Mouse (Mus musculus): ENCODE results near the gene Kit. TPM values are rescaled to one million over a fixed set of nuclear protein-coding genes. Genes with fewer than 3 reads are reported as not detected.
A peak's percentile ranks its signal among the peaks of the same experiment; 100 is the strongest.

Kit gene
- polyA plus RNA-seq, 1 experiment = 1.5 TPM

DNA sequence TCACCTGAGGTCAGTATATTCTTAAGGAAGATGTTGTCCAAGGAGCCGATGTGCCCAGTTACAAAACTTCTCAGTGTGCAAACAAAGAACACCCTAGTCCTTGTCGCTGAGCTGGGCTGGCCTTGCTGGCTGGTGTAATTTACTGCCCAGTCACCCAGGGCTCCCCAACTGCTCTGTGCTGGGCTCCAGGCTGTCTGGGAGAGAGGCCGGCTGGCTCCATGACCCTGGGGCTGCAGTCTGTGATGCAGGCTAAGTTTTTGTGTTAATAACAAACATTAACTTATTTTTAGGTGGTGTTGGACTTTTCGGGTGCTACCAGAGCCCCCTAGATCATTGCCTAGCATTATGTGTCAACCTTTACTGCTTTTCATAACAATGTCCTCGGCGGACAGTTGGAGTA is 15.4 kb upstream of the Kit start:
- H3K36me3 ChIP-seq (replicated peaks; ENCODE audit: low read length) = no peaks in the 10 kb centered on the region
- TF ChIP-seq GATA1 (IDR thresholded peaks at IDR 0.05; ENCODE audit: borderline replicate concordance, low read length) = no peak
- no peak for TF ChIP-seq FLI1 (IDR thresholded peaks at IDR 0.05; ENCODE audit: low read length)
- peaks cover 7% of the 10 kb centered on the region for H3K27me3 ChIP-seq (replicated peaks)
- no peak overlapping the region for H3K4me3 ChIP-seq (replicated peaks)
- no peaks in the 10 kb centered on the region; the same call in 1 of the 2 replicates for H3K4me1 ChIP-seq
- H3K9me3 ChIP-seq = no peaks in the 10 kb centered on the region

DNA sequence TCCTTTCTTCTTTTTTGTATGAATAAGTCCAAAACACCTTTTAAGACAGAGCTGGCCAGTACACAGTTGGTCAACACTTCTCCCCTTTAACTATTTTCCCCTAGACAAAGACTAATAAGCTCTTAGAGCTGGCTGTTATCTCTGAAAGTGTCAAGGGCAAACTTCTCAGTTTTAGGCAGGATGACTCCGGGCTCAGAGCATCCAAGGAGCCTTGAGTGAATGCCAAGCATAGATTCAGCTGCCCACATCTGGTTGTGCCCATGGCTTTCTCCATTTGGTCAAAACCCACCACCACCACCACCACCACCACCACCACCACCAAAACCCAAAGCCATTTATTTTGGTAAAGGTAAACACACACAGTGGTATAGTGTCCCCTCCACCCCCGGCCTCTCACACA is 13.5 kb upstream of the Kit start:
- H3K9me3 ChIP-seq = no peaks in the 10 kb centered on the region
- H3K4me1 ChIP-seq = no peaks in the 10 kb centered on the region; the same call in 1 of the 2 replicates
- H3K27me3 ChIP-seq (replicated peaks) = peaks cover 5% of the 10 kb centered on the region
- TF ChIP-seq GATA1 (IDR thresholded peaks at IDR 0.05; ENCODE audit: borderline replicate concordance, low read length) (no peak), FLI1 (IDR thresholded peaks at IDR 0.05; ENCODE audit: low read length) (no peak)
- no peaks in the 10 kb centered on the region for H3K36me3 ChIP-seq (replicated peaks; ENCODE audit: low read length)
- H3K4me3 ChIP-seq (replicated peaks) = no peak overlapping the region

DNA sequence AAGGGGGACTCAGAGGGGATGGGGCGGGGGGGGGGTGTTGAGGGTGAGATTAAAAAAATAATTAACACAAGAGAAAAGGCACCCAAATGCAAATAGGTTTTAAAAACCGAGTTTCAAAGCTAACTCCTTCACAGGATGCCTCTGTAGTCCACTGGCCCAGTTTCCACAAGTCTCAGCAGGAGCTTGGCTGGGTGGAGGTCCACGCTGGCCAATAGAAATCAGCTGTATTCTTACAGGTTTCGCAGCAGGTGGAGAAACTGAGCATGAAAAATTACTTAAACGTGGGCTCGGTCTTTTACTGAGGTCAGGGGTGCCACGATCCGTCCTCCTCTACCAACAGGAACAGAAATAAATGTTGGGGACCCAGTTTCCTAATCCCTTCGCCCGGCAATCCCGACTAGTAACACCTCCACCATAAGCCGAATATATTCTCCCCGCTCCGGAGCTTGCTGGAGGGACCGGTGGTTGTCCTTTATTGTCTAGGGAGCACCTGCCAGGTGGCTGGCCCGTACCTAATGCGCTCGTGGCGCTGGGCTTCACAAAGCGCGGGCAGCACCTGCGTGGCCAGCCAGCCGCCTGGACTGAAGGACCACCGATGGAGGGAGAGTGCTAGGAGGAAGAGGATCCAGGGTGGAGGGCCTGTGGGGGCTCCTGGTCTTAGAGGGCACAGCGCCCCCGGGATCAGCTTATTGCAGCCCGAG is 415 bp upstream of the Kit start:
- Histone ChIP-seq H3K36me3 (replicated peaks; ENCODE audit: low read length) (no peaks in the 10 kb centered on the region), H3K27me3 (replicated peaks) (peaks cover 72% of the 10 kb centered on the region), H3K9me3 (no peaks in the 10 kb centered on the region), H3K4me3 (replicated peaks) (peak overlapping the region; percentile 93), H3K4me1 (peaks cover 52% of the 10 kb centered on the region)
- TF ChIP-seq GATA1 (IDR thresholded peaks at IDR 0.05; ENCODE audit: borderline replicate concordance, low read length) = no peak
- no peak for TF ChIP-seq FLI1 (IDR thresholded peaks at IDR 0.05; ENCODE audit: low read length)

DNA sequence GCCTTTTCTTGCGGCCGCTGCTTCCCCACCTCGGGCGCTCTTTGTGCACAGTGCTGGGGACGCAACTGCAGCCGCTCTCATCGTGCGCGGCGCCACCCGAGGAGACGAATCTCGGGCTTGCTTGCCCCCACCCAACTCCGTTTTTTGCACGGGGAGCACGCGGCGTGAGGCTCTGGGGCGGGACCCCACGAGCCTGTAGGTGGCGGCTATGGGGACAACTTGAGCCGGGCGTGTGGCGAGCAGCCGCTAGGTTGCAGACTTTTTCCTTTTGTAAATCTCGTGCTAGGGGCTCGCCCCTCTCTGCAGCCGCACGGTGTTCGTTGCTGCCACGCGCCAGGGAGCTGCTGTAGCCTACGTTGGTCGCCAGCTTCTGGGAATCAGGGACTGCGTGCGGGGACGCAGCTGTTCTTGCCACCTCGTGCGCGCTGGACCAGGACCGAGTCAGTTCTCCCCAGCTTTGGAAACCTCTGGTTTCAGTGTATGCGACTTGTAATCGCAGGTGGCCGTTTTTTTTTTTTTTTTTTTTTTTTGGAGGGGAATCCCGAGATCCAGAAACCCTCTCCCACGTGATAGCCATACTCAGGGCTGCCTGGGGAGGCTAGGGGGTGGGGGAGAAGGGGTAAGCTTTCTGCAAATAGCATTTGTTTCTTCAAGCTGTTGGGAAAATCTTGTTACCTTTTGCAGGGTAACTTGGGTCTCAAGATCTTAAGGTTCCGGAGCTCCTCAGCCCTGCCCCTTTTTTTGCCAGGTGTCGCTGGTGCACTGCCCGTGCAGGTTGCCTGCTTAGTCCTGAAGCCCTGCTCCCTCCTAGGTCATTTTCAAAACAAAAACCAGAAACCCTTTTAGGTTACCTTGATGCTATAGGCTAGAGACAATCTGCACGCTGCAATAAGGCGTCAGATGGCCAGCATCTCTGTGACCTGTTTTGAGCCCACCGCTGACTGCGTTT is 1.1 kb downstream of the Kit start:
- Histone ChIP-seq H3K9me3 (no peaks in the 10 kb centered on the region), H3K36me3 (replicated peaks; ENCODE audit: low read length) (no peaks in the 10 kb centered on the region), H3K4me1 (peaks cover 64% of the 10 kb centered on the region), H3K27me3 (replicated peaks) (peaks cover 85% of the 10 kb centered on the region), H3K4me3 (replicated peaks) (peak overlapping the region; percentile 93)
- TF ChIP-seq GATA1 (IDR thresholded peaks at IDR 0.05; ENCODE audit: borderline replicate concordance, low read length) (no peak), FLI1 (IDR thresholded peaks at IDR 0.05; ENCODE audit: low read length) (no peak)

DNA sequence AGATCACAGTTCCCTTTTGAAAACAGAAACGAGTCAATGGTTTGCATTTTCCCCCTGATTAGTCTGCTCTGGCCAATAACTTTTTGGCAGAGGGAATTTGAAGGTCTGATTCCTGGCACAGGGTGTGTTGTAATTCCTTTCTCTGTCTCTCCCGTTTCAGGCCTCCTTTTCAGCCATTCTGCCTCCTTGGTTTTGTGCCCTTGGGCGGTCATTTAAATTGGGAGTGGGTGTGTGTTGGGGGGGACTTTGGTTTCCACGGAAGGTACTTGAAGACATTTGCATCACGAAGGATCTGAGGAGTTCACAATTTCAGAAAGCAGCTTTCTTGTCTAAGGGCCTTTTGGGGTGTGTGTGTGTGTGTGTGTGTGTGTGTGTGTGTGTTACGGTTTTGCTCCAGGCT is 2.0 kb downstream of the Kit start:
- Histone ChIP-seq H3K9me3 (no peaks in the 10 kb centered on the region), H3K4me3 (replicated peaks) (peak overlapping the region; percentile 28), H3K4me1 (peaks cover 73% of the 10 kb centered on the region), H3K27me3 (replicated peaks) (peaks cover 81% of the 10 kb centered on the region), H3K36me3 (replicated peaks; ENCODE audit: low read length) (no peaks in the 10 kb centered on the region)
- TF ChIP-seq FLI1 (IDR thresholded peaks at IDR 0.05; ENCODE audit: low read length) (no peak), GATA1 (IDR thresholded peaks at IDR 0.05; ENCODE audit: borderline replicate concordance, low read length) (no peak)

DNA sequence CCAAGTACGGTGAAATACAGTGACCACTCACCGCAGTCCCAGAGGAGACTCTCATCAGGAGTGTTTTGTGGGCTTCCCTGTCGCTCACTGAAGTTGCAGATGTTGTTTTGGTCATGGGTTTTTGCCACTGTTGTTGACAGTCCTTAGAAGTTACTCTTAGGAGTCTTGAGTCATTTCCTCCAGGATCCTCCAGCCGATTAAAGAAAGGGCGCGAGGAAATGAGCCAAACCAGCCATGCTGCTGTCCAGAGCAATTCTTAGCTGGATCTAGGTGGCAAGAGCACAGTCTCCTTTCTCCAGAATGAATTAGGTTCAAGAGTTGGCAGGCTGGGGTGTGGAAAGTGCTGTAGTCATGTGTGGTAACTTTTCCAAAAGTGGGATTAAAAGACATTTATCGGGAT is 3.4 kb downstream of the Kit start:
- H3K9me3 ChIP-seq = no peaks in the 10 kb centered on the region
- H3K4me3 ChIP-seq (replicated peaks) = peak overlapping the region; percentile 65
- H3K36me3 ChIP-seq (replicated peaks; ENCODE audit: low read length) = no peaks in the 10 kb centered on the region
- H3K4me1 ChIP-seq = peaks cover 83% of the 10 kb centered on the region
- TF ChIP-seq FLI1 (IDR thresholded peaks at IDR 0.05; ENCODE audit: low read length) = no peak
- TF ChIP-seq GATA1 (IDR thresholded peaks at IDR 0.05; ENCODE audit: borderline replicate concordance, low read length) = no peak
- H3K27me3 ChIP-seq (replicated peaks) = peaks cover 77% of the 10 kb centered on the region

DNA sequence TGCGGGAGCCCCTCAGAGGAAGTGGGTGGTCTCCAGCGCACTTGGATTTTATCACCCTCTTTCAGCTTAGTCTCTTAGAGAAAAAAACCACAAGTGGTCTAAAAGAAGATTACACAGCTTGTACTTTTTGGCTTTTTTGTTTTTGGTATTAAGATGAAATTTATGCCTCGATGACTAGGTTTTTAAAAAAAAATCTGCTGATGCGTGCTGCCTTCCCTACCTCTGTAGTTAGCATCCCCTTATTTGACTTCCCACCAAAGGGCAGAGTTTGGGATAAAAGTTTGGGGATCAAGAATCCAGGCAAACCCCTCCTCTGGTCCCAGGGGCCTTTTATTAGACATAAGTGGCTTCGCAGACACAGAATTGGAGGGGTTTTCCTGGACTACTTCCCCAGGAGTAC is 4.5 kb downstream of the Kit start:
- Histone ChIP-seq H3K27me3 (replicated peaks) (peaks cover 68% of the 10 kb centered on the region), H3K36me3 (replicated peaks; ENCODE audit: low read length) (no peaks in the 10 kb centered on the region), H3K9me3 (no peaks in the 10 kb centered on the region), H3K4me3 (replicated peaks) (no peak overlapping the region), H3K4me1 (peaks cover 81% of the 10 kb centered on the region)
- no peak for TF ChIP-seq FLI1 (IDR thresholded peaks at IDR 0.05; ENCODE audit: low read length)
- TF ChIP-seq GATA1 (IDR thresholded peaks at IDR 0.05; ENCODE audit: borderline replicate concordance, low read length) = no peak

DNA sequence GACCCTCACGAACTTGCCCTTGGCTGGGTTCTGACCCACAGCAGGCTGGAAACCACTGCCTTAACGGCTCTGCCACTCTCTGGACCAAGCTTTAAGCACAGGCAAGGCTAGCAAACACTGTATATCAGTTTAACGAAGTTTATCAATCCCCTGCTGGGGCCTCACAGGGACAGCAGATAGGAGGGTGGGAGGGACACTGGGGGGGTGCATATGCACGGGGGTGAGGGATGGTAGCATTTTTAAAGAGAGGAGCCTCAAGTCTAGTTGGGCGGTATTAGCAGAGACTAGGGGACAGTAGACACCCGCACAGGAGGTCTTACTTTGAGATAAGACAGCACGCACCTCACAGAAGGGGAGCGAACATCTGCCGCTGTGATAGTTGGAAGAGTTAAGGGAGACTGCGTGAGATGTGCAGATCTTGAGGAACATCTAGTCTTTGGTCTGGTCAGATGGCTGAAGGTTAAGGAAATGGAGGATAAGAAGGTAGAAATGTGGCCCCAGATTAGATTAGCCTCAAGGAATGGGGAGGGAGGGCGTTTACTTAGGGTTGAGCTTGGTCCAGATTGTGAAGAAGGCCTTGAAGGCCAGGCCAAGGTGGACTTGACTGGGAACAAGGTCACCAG is 5.0 kb downstream of the Kit start:
- TF ChIP-seq GATA1 (IDR thresholded peaks at IDR 0.05; ENCODE audit: borderline replicate concordance, low read length) = no peak
- no peak for TF ChIP-seq FLI1 (IDR thresholded peaks at IDR 0.05; ENCODE audit: low read length)
- Histone ChIP-seq H3K27me3 (replicated peaks) (peaks cover 63% of the 10 kb centered on the region), H3K36me3 (replicated peaks; ENCODE audit: low read length) (no peaks in the 10 kb centered on the region), H3K9me3 (no peaks in the 10 kb centered on the region), H3K4me1 (peaks cover 78% of the 10 kb centered on the region), H3K4me3 (replicated peaks) (no peak overlapping the region)

DNA sequence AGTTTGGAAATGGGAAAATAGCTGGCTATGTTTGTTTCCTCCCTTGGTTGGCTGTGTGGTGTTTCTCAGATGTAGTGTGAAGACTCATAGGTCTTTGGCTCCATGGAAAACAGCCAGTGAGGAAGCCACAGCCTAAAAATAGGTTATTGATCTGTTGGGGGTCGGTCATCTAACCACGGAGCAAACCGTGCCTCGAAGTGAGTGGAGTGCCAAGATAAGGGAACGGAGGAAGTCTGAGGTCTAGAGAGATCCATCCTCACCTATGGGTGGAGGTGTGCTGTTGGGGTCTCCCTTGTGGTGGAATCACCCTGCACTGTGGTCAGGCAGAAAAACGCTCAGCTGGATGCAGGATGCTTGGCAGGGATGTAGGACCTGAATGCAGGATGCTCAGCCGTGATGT is 7.2 kb downstream of the Kit start:
- H3K27me3 ChIP-seq (replicated peaks) = peaks cover 43% of the 10 kb centered on the region
- peaks cover 58% of the 10 kb centered on the region for H3K4me1 ChIP-seq
- H3K4me3 ChIP-seq (replicated peaks) = peak overlapping the region; percentile 28
- TF ChIP-seq GATA1 (IDR thresholded peaks at IDR 0.05; ENCODE audit: borderline replicate concordance, low read length) (no peak), FLI1 (IDR thresholded peaks at IDR 0.05; ENCODE audit: low read length) (no peak)
- H3K9me3 ChIP-seq = no peaks in the 10 kb centered on the region
- no peaks in the 10 kb centered on the region for H3K36me3 ChIP-seq (replicated peaks; ENCODE audit: low read length)

Data from megakaryocyte, embryonic 14.5 days (primary cell).